Mouse (Mus musculus) heart, embryonic 13.5 days (tissue): ENCODE measurements around the gene Prr14. TPM values are rescaled to one million over a fixed set of nuclear protein-coding genes. Genes with fewer than 3 reads are reported as not detected.

ENCODE experiments used
- ATAC-seq: fragments of 200-750 bp; cut with Nextera tagmentation; 2 replicates; pipeline ENCODE4 v1.8.0; 2017; ENCODE audit warnings: moderate TSS enrichment; ENCODE audit not compliant: insufficient number of reproducible peaks, low FRiP score, low TSS enrichment; ENCODE audit errors: extremely low read depth
- H3K27ac ChIP-seq: fragments of 300-500 bp; sonication (generic); replicated peaks from 2 replicates; pipeline ENCODE4 v1.5.1; 2015; ENCODE audit warnings: moderate library complexity, mild to moderate bottlenecking, inconsistent platforms
- H3K27me3 ChIP-seq: fragments of 300-500 bp; sonication (generic); replicated peaks from 2 replicates; pipeline ENCODE4 v1.6.1; 2015; ENCODE audit warnings: mild to moderate bottlenecking, inconsistent platforms
- H3K36me3 ChIP-seq: fragments of 300-500 bp; sonication (generic); 2 replicates; pipeline ENCODE4 v1.6.1; 2015; ENCODE audit warnings: mild to moderate bottlenecking, inconsistent platforms
- H3K4me1 ChIP-seq: fragments of 300-500 bp; sonication (generic); 2 replicates; pipeline ENCODE4 v1.6.1; 2015; ENCODE audit warnings: inconsistent platforms
- H3K4me2 ChIP-seq: fragments of 300-500 bp; sonication (generic); 2 replicates; pipeline ENCODE4 v1.6.1; 2015; ENCODE audit warnings: inconsistent platforms, mild to moderate bottlenecking, moderate library complexity
- H3K4me3 ChIP-seq: fragments of 300-500 bp; sonication (generic); 2 replicates; pipeline ENCODE4 v1.5.1; 2015; ENCODE audit warnings: moderate library complexity, mild to moderate bottlenecking, inconsistent platforms
- H3K9ac ChIP-seq: fragments of 300-500 bp; sonication (generic); 2 replicates; pipeline ENCODE4 v1.6.1; 2015; ENCODE audit warnings: inconsistent platforms, mild to moderate bottlenecking, moderate library complexity
- H3K9me3 ChIP-seq: fragments of 300-500 bp; sonication (generic); 2 replicates; pipeline ENCODE4 v1.6.1; 2016; ENCODE audit warnings: inconsistent platforms
- WGBS: fragments of 180-500 bp; shearing (Covaris S2); methylation state at CpG from one replicate; pipeline ENCODE4 v1.1.7; 2015; ENCODE audit warnings: mixed read lengths; 5-methylcytosine and 5-hydroxymethylcytosine counted together
- microRNA-seq: library from miRNA; unstranded; fragments of <30 nt; microRNA quantifications from one replicate; pipeline ENCODE4, GENCODE M21; 2016
- polyA plus RNA-seq: library from polyadenylated mRNA; unstranded; fragments of >200 nt; fragmentation: Nextera tagmentation; extraction: Ambion mirVana; gene quantifications from 2 replicates; pipeline ENCODE4 v1.2.1, GENCODE M21; 2015

Gene Prr14
- polyA plus RNA-seq, 1 experiment from 2014 or later = 27.3 TPM

DNA sequence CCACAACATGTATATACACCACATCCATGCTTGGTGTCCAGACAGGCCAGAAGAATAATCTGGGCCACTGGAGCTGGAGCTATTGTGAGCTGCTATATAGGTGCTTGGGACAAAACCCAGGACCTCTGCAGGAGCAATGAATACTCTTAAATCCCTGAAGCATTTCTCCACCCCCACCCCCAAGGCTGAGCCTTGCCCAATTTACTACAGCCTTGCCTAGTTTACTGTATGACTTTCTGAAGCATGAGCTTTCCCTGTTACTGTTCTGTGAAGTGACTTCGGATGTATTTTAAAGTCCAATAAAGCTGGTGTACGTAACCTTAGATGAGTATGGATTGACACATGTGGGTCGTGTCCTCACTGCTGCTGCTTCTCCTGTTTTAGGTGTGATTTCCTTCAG, 54.4 kb downstream of the Prr14 start:
- peak overlapping the region; percentile 98; the same call in 1 of the 2 replicates for H3K27ac ChIP-seq

DNA sequence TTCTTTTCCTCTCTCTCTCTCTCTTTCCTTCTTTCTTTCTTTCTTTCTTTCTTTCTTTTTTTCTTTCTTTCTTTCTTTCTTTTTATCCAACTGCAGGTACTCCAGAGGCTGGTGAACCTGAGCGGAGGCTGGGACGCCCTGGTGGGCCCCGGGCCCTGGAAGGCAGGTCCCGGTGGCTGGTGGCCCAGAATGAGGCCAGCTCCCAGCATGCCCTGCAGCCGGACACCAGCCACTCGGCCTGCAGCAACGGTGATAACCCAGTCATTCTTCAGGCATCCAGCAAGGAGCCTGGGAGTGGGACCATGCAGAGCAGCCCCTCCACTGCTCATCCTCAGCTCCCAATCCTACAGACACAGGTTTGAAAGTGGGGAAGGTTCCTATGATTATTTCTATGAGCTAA, 56.4 kb downstream of the Prr14 start:
- Histone ChIP-seq H3K27ac (no peak overlapping the region), H3K27me3 (no peaks in the 10 kb centered on the region), H3K4me3 (no peak overlapping the region), H3K9ac (no peak overlapping the region), H3K4me1 (peaks cover 20% of the 10 kb centered on the region), H3K4me2 (no peak overlapping the region), H3K36me3 (peaks cover 71% of the 10 kb centered on the region), H3K9me3 (no peaks in the 10 kb centered on the region)
- no peak for ATAC-seq
- WGBS = 75% methylated on average over 7 of the region's 7 CpGs

More for the DNA sequence above, 54.4 kb downstream of the Prr14 start:
- no peaks in the 10 kb centered on the region for H3K9me3 ChIP-seq
- peaks cover 20% of the 10 kb centered on the region for H3K4me1 ChIP-seq
- peaks cover 52% of the 10 kb centered on the region for H3K36me3 ChIP-seq
- no peak for ATAC-seq
- peak overlapping the region; percentile 84 for H3K4me3 ChIP-seq
- peak overlapping the region; percentile 71 for H3K4me2 ChIP-seq
- 73% methylated on average over 3 of the region's 3 CpGs for WGBS
- H3K27me3 ChIP-seq = no peaks in the 10 kb centered on the region
- H3K9ac ChIP-seq = peak overlapping the region; percentile 93

DNA sequence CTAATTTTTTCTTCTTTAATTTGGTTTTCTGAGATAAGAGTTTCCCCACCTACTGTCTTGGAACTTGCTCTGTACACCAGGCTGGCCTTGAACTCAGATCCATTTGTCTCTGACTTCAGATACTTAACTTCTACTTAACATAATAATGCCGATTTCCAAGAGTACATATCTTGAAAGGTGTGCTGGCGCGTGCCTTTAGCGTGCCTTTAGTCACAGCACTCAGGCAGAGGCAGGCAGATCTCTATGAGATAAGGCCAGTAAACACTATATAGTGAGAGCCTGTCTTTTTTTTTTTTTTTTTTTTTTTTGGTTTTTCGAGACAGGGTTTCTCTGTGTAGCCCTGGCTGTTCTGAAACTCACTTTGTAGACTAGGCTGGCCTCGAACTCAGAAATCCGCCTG, 56.9 kb downstream of the Prr14 start:
- no peak for ATAC-seq
- 90% methylated on average over 6 of the region's 7 CpGs for WGBS
- peaks cover 76% of the 10 kb centered on the region for H3K36me3 ChIP-seq

DNA sequence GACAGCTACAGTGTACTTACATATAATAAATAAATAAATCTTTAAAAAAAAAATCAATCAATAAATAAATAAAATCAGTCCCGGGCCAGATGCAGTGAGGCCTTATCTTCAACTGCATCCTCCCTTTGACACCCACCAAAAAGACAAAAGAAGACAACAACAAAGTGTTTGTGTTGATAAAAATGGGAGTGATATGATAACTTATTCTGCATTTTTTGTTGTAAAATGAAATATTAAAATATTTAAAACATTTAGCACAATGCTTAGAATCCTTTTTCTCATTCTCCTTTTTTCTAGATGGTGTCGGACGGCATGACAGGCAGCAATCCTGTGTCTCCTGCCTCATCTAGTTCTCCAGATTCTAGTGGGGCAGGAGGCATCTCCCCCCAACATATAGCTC, 59.9 kb downstream of the Prr14 start, which contains the start of gene Gm42715:
Gene Gm42715, plus strand, starts transcription at position 301 of the 400 bp plus-strand sequence.
- H3K4me1 ChIP-seq = no peaks in the 10 kb centered on the region; the same call in 1 of the 2 replicates
- peaks cover 96% of the 10 kb centered on the region for H3K36me3 ChIP-seq
- H3K9me3 ChIP-seq = no peaks in the 10 kb centered on the region
- H3K9ac ChIP-seq = no peak within 1 kb of the TSS
- no peak within 1 kb of the TSS for H3K4me2 ChIP-seq
- WGBS = 92% methylated on average over 3 of the region's 3 CpGs
- H3K27ac ChIP-seq = no peak within 1 kb of the TSS
- no peak within 1 kb of the TSS for H3K4me3 ChIP-seq
- H3K27me3 ChIP-seq = no peaks in the 10 kb centered on the region
- no peak for ATAC-seq

More for the DNA sequence above, 56.9 kb downstream of the Prr14 start:
- no peak overlapping the region for H3K4me3 ChIP-seq
- H3K27ac ChIP-seq = no peak overlapping the region
- H3K9me3 ChIP-seq = no peaks in the 10 kb centered on the region
- H3K4me2 ChIP-seq = no peak overlapping the region
- H3K9ac ChIP-seq = no peak overlapping the region
- peaks cover 16% of the 10 kb centered on the region for H3K4me1 ChIP-seq
- H3K27me3 ChIP-seq = no peaks in the 10 kb centered on the region

Small RNAs within 50 kb of the gene (microRNA-seq; reads per million reads assigned to microRNA genes)
- gene Gm47278 (not detected), gene Mir7060 (not detected)

Other genes starting within 250 kb of the Prr14 start
- gene Zfp553, start 226.6 kb upstream of the Prr14 start, polyA plus RNA-seq = 21.4 and 24.1 TPM in 2 replicates
- 23.1 and 23.2 TPM in 2 replicates for gene Sept1, start 226.5 kb upstream of the Prr14 start, polyA plus RNA-seq
- gene Zfp771, start 215.3 kb upstream of the Prr14 start, polyA plus RNA-seq = 32.6 and 32.9 TPM in 2 replicates
- 161 and 179 TPM in 2 replicates for gene Dctpp1, start 198.9 kb upstream of the Prr14 start, polyA plus RNA-seq
- 57.1 and 61.6 TPM in 2 replicates for gene Sephs2, start 185.6 kb upstream of the Prr14 start, polyA plus RNA-seq
- 0.98 and 1.2 TPM in 2 replicates for gene Itgal, start 163.4 kb upstream of the Prr14 start, polyA plus RNA-seq
- gene Zfp768, start 114.0 kb upstream of the Prr14 start, polyA plus RNA-seq = 16.5 and 16.6 TPM in 2 replicates
- gene Zfp747, start 83.6 kb upstream of the Prr14 start, polyA plus RNA-seq = 4.7 and 5.3 TPM in 2 replicates
- 3.6 TPM in 2 replicates for gene 9130019O22Rik, start 72.4 kb upstream of the Prr14 start, polyA plus RNA-seq
- 4.3 and 4.9 TPM in 2 replicates for gene E430018J23Rik, start 66.0 kb upstream of the Prr14 start, polyA plus RNA-seq
- 4.6 and 5.0 TPM in 2 replicates for gene Zfp764, start 52.8 kb upstream of the Prr14 start, polyA plus RNA-seq
- gene Zfp688, start 37.5 kb upstream of the Prr14 start, polyA plus RNA-seq = 13.5 and 16.3 TPM in 2 replicates
- gene Zfp689, start 10.5 kb upstream of the Prr14 start, polyA plus RNA-seq = 5.1 and 5.2 TPM in 2 replicates
- 7.3 and 7.7 TPM in 2 replicates for gene Fbrs, start 19.6 kb downstream of the Prr14 start, polyA plus RNA-seq
- 30.9 and 33.1 TPM in 2 replicates for gene Srcap, start 52.4 kb downstream of the Prr14 start, polyA plus RNA-seq
- gene Gm42715, start 60.0 kb downstream of the Prr14 start, polyA plus RNA-seq = 9.4 TPM in 2 replicates
- 0.47 and 3.5 TPM in 2 replicates for gene Tmem265, start 101.8 kb downstream of the Prr14 start, polyA plus RNA-seq
- gene Phkg2, start 113.7 kb downstream of the Prr14 start, polyA plus RNA-seq = 30.2 and 34.3 TPM in 2 replicates
- gene Ccdc189, start 129.0 kb downstream of the Prr14 start, polyA plus RNA-seq = 7.8 and 8.4 TPM in 2 replicates
- gene Rnf40, start 129.2 kb downstream of the Prr14 start, polyA plus RNA-seq = 25.7 and 26.9 TPM in 2 replicates
- 8.4 and 9.5 TPM in 2 replicates for gene Zfp629, start 156.2 kb downstream of the Prr14 start, polyA plus RNA-seq
- 30.7 and 35.8 TPM in 2 replicates for gene Bcl7c, start 249.3 kb downstream of the Prr14 start, polyA plus RNA-seq